Mouse (Mus musculus) lung, postnatal 25 days (tissue): ENCODE results near the gene Adamts15.

Experiments used
- DNase-seq: peaks from one replicate; pipeline ENCODE4 v3.0.0; 2022; ENCODE audit warnings: low spot score

Adamts15 gene

GRCm38 (mm10) chr9:30922197-30922894 is at the start of gene Adamts15:
TSS of gene Adamts15 (minus strand) at chr9:30922452.
- peak; percentile 76 for DNase-seq

- DNase-seq: no peak
Observed at GRCm38 (mm10) chr9:30971967-30972366, 49.7 kb upstream of the Adamts15 start.

- DNase-seq: no peak
Observed at GRCm38 (mm10) chr9:30970001-30970400, 47.7 kb upstream of the Adamts15 start.

GRCm38 (mm10) chr9:30968130-30968529 is 45.9 kb upstream of the Adamts15 start:
- DNase-seq: no peak

- no peak for DNase-seq
Observed at GRCm38 (mm10) chr9:30966881-30967280, 44.6 kb upstream of the Adamts15 start.

- DNase-seq: no peak
Observed at GRCm38 (mm10) chr9:30964685-30965084, 42.4 kb upstream of the Adamts15 start.

- DNase-seq: peak; percentile 60
Observed at GRCm38 (mm10) chr9:30963780-30964179, 41.5 kb upstream of the Adamts15 start.

GRCm38 (mm10) chr9:30955246-30955645 is 33.0 kb upstream of the Adamts15 start:
- DNase-seq: no peak

GRCm38 (mm10) chr9:30953287-30953686 is 31.0 kb upstream of the Adamts15 start:
- DNase-seq: no peak

- peak; percentile 36 for DNase-seq
Observed at GRCm38 (mm10) chr9:30951461-30951860, 29.2 kb upstream of the Adamts15 start.

GRCm38 (mm10) chr9:30950592-30950991 is 28.3 kb upstream of the Adamts15 start:
- DNase-seq: peak; percentile 44

GRCm38 (mm10) chr9:30949971-30950370 is 27.7 kb upstream of the Adamts15 start:
- DNase-seq: no peak

- DNase-seq: peak; percentile 55
Observed at GRCm38 (mm10) chr9:30949422-30949821, 27.2 kb upstream of the Adamts15 start.

GRCm38 (mm10) chr9:30945276-30945675 is 23.0 kb upstream of the Adamts15 start:
- DNase-seq: no peak

- no peak for DNase-seq
Observed at GRCm38 (mm10) chr9:30944234-30944633, 22.0 kb upstream of the Adamts15 start.

- DNase-seq: no peak
Observed at GRCm38 (mm10) chr9:30943341-30943740, 21.1 kb upstream of the Adamts15 start.

GRCm38 (mm10) chr9:30942512-30943313 is 20.5 kb upstream of the Adamts15 start, which contains the start of gene Adamts8:
TSS of gene Adamts8 (plus strand) at chr9:30942562.
- no peak for DNase-seq

- peak; percentile 83 for DNase-seq
Observed at GRCm38 (mm10) chr9:30940328-30940727, 18.1 kb upstream of the Adamts15 start.

GRCm38 (mm10) chr9:30936674-30937438 is 14.6 kb upstream of the Adamts15 start:
- no peak for DNase-seq

GRCm38 (mm10) chr9:30934827-30935226 is 12.6 kb upstream of the Adamts15 start:
- no peak for DNase-seq

GRCm38 (mm10) chr9:30932346-30932745 is 10.1 kb upstream of the Adamts15 start:
- DNase-seq: no peak

GRCm38 (mm10) chr9:30928759-30929158 is 6.5 kb upstream of the Adamts15 start:
- DNase-seq: no peak
